Mouse (Mus musculus): Measurements from ENCODE around the gene Tmem108.

The Tmem108 gene

DNA sequence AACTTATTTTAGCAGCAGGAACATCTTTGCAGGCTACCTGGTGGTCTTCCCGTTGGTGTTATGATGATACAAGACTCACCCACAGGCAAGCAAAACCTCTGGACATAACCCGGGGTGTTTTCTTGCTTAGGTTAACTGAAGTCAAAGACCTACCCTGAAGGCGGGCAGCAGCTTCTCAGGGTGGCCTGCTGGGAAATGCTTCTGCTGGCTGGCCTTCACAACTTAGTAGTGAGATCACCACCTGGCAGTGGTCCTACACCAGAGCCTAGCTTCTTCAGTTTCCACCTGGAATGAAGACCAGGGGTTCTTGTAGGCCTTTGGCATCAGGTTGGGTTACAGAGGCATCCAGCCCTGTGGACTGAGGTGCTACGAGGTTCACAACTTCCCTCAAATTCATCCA, 169.7 kb downstream of the Tmem108 start:
- DNase-seq (ENCODE audit: extremely low read depth, low read depth): no peak

DNA sequence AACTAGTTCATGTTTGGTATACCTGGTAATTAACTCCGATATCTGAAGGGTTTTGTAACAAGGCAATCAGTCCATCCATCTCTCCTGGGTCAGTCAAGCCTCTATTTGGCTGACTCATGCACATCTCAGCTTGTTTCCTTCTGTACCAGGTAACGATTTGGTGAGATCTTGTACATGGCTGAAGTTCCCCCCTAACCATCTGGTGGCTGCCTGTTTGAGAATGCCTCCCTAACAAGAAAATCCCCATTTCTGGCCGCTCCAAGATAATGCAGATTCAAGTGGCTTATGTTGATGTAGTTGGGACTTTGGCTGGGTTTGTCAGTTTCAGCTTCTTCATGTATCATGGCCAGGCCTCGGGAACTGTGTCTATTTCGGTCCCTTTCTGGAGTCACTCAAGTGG, 170.8 kb downstream of the Tmem108 start:
- DNase-seq (ENCODE audit: extremely low read depth, low read depth): no peak

DNA sequence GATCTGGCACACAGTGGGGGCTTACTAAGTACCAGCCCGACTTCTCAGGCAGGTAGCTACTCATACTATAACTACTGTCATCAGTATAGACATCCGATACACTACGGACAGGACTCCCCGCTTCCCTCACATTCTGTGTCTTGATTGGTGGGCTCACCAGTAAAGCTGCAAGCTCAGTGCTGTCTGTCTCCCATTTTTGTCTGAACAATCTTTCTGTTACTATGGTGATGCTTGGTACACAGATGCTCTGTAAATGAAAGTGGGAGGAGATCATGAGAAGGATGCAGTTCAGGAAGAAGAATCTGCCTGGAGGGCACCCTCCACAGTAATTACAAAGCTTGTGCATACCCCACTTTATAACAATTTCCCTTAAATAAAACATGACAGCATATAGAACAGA, 176.8 kb downstream of the Tmem108 start:
- DNase-seq (ENCODE audit: extremely low read depth, low read depth): no peak

DNA sequence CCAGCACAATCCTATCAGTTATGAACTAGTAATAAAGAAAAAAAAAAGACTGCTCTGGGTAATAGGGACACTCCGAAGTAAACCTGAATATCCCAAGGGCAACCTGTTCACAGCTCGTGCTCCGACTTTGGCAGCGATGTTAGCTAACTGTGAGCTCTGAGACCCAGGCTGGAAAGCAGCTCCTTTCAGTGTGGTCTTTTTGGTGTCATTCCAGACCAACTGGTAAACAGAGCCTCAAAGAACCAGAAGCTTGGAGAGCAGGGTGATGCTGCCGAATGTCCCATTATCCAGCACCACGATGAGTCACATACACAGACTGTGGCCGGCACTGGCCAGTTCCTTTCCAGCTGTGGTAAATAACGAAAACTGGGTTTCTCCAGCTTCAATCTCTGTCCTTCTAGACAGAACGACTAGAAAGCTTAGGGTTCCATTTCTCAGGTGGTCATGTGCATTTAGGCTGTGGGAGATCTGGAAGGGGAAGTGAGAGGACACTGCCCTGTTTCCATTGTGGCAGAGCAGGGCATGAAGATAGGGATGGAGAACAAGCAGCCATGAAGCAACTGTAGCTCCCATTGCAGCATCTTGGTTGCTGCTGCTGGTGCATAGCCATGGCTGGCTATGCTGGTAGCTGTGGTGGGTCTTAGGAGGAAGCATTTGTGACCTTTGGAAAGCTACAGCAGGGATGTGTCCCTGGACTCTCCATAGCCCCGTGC, 179.2 kb downstream of the Tmem108 start:
- no peak for DNase-seq (ENCODE audit: extremely low read depth, low read depth)

DNA sequence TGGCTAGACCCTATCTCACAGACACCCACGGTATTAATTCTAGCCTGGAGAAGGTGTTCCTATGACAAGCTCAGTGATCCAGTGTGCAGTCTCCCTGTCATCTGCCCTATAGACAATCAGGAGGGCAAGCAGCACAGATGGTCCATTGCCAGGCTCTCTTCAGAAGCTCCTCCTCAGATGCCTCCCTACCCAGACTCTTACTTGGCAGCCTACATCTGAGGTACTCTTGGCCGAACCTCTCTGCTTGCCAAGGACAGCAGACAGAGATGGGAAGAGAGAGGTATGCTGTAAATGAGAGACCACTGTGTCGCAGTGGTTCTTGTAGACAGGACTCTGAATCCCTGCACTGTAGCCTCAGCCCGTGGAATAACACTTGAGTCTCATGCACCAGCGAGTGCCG, 181.0 kb downstream of the Tmem108 start:
- no peak for DNase-seq (ENCODE audit: extremely low read depth, low read depth)

DNA sequence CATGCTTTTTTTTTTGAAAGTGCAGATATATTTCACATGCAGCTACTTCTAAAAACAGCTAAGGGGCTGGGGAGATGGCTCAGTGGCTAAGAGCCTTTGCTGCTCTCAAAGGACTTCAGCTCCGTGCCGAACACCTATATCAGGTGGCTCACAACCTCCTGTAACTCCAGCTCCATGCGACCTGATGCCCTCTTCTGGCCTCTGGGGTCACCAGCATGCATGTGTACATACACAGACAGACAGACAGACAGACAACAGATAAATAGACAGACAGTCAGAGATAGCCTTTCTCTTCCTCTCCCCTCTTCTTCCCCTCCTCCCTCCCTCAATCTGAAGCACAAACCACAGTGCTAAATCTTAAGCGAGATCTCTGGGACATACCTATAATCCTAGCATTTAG, 181.5 kb downstream of the Tmem108 start:
- no peak for DNase-seq (ENCODE audit: extremely low read depth, low read depth)

DNA sequence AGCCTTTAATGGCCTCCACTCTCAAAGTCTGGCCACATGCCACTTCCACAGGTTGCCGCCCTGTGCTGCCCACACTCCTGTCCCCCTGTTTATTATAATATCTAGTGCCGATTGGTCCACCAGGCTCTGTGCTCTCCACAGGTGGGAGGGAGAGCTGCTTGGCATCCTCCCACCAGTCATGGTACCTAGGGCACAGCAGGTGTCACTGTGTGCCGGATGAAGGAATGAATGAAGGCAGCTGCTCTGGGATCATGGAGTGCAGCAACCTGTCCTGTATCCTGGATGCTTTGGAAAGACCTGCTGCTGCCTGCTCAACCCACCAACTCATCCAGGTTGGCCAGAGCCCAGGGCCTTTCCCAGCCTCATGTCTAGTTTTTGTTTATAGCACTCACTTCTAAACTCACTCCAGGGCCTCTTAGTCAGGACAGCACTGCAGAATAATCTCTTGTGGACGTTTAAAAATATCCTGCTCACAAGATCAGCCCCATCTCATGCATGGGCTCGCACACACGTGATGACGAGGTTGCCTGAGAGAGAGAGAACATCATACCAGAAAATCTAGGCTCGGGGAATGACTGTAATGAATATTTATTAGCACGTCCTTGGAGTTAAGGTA, 182.1 kb downstream of the Tmem108 start:
- DNase-seq (ENCODE audit: extremely low read depth, low read depth): no peak

DNA sequence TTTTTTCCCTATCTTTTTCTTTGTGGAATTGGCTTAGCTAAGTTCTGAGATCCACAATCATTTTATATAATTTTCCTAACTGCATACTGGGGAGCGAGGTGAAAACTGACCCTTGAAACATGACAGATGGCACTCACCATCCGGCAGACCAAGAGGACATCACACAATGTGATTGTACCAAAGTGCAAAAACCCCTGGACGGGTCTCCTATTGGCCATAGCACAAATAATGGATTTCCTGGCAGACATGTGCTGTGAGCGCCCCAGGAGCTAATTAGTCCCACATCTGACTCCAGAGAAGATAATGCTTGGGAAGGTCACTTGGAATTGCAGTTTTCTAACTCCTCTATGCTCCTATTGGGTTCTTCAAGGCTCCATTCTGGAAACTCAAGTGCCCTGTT, 183.9 kb downstream of the Tmem108 start:
- DNase-seq (ENCODE audit: extremely low read depth, low read depth): no peak

DNA sequence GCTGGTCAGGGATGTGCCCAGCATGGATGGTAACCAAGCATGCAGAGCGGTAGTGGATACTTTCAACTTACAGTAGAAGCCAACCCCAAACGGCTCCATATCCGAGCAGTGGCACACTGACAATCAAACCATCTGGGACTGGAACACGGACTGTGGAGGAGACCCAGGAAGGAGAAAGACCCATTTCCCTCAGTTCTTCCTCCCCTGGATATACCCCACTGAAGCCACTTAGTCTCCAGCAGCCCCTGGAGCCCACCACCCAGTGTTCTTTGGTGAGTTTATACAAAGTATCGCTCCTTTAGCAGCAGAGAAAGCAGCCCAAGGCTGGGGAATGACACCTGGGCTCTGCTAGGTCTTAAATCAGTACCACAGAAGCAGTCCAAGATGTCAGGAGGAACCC, 184.5 kb downstream of the Tmem108 start:
- DNase-seq (ENCODE audit: extremely low read depth, low read depth): no peak

DNA sequence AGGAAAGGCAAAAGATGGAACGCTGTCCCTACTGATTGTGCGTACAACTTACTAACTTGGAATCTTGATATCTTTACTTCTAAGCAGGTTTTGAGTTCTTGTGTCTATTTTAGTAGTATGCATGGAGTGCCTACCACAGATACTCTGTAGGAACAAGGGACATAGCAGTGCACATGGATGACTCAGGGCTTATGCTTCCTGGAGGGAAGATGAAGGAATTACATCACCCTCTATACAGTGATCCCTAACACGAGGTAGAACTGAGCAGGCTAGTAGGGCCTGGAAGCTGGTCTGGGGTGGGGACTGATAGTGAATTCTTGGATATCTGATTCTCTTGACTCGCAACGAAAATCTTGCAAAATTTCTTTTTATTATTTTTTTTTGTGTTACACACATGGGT, 185.7 kb downstream of the Tmem108 start:
- DNase-seq (ENCODE audit: extremely low read depth, low read depth): no peak

DNA sequence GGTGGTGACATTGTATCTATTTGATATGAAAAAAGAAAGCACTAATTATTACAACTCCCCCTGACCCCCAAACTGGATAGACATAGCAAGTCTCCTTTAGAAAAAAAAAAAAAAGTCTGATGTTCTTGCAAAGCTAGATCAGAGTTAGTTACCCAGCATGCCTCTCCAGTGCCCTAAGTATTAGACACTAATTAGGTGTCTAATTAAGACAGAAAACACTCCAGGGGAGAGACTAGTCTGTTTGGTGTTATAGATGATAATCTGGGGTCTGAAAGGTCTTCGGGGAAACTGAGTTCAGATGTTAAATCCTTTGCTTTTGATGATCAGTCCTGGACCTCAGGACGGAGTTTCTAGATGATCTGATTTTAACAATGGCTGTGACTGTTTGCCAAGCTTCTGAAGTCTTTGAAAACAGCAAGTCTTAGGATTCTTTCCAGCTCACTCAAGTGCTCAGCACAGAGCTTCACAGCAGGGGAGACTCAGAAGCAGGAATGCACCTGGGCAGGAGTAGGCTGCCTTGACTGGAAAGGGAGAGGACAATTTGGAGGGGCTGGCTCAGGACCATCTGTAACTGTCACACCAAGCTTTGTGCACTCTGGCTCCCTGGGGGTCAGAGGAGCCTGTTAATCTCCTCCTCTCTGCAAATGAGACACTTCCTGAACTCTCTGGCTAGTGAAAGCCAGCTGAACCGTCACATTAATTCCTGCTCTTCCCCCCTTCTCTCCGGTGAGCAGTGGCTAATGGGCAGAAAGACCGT, 187.5 kb downstream of the Tmem108 start:
- no peak for DNase-seq (ENCODE audit: extremely low read depth, low read depth)

DNA sequence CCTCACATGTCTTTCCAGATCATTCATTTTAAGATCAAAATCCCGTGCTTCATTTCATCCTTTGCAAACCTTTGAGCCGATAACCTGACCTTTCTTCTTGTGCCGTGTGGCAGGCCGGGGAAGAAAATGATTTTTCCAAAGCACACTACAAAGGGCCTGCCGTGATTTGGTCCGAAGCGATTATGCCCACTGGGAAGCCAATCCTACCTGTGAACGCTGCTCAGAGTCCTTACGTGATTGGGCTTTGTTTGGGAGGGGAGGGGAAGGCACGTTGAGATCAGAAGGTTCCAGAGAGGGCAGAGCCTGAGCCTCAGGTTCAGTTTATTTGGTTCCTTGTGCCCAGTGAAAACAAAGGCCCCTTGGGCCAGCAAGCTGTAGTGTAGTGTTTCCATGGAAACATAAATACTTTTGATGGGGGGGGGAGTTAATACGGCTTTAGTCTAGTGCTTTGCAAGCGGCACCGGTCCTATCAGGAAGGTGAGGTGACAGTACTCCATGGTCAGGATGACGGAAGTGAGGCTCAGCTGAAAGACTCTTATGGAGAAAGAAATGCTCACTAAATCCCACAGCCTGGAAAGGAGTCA, 191.4 kb downstream of the Tmem108 start:
- no peak for DNase-seq (ENCODE audit: extremely low read depth, low read depth)

DNA sequence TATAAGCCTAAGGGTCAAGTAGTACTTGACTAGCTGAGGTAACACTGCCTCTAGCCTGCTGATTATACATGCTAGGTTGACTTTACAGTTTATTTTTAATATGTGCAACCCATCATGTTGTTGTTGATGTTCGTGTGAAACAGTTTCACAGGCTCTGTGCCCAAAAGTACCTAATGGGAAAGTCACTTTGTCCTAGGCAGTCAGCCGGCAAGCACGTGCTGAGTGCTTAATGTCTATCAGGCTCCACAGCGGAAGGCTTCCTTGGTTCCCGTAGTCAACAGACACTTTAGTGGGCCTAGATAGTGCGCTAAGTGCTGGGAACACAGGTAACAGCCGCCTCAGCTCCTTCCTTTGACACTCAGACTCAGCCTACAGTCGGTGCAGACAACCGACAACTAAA, 192.7 kb downstream of the Tmem108 start:
- no peak for DNase-seq (ENCODE audit: extremely low read depth, low read depth)

DNA sequence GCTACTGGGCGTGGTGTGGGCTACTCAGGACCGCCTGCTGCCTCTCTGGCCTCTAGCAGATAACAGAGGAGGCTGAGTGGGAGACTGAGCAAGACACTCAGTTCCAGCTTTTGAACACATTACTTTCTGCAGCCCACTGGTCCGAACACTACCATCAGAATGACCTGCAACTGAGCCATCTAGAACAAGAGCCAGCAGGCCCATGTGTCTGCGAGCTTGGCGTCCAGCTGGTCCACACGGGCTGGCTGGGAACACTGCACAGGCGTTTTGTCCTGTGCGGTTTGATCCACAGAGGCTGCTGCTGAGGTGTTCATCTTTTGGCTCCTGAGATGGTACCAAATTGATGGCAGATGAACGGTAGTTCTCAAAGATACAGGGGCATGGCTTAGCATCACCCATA, 196.5 kb downstream of the Tmem108 start:
- no peak for DNase-seq (ENCODE audit: extremely low read depth, low read depth)

DNA sequence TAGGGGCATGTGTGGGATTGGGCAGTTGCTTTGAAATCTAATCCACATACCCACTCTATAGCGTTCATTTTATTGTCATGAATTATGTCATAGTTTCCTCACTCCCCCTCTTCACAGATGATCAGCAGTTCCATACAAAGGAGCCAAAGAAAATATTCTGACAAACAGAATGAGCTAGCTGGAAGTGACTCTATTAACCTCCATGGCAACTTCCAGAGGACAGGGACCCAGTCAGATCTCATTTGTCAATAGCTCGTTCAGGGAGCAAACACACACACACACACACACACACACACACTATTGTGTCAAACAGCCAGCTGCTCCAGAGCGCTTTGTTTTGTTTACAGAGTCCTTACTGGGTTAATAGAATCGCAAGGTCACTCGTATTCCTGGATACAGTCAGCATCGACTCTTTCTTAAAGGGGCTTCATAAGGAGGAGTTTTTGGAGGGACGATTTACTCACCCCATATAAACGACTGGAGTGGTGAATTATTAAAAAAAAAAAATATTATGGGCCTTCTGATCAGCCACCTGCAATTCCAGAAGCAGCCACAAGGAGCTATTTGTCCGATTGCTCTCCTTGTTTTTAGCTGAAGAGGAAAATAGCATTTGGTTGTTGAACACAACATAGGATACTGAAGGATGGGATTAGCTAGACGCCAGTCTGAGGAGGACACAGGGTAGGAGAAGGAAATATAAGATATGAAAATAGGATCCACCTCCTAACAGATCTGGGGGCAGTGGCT, 197.6 kb downstream of the Tmem108 start:
- no peak for DNase-seq (ENCODE audit: extremely low read depth, low read depth)

DNA sequence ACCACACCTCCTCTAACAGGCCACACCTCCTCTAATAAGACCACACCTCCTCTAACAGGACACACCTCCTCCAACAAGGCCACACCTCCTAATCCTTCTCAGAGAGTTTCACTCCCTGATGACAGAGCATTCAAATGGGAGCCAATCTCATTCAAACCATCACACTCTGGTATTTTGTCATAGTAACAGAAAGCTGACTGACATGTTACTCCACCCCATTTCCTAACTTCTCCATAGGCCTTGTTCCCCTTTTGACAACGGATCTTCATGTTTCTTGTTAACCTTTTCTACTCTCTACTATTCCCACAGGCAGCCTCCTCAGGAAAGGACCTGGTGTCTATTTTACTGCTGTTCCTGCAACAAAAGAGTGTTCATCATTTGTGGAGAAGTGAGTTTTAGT, 199.6 kb downstream of the Tmem108 start:
- DNase-seq (ENCODE audit: extremely low read depth, low read depth): no peak

DNA sequence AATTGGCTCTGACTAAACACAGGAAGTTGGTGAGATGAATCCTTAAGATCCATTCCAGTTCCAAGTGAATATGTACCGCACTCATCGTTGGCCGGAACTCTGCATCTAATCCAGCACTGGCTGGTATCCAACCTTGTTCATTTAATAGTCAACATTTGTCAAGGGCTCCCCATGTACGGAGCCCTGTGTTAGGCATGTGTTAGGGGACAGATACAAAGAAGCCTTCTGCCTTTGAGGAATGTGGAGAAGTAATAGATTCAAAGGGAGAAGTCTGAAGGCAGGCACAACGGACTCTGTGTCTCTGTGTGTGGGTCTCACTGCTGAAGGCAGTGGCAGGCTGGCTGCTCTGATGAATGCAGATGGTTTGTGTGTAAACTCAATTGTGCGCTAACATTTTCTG, 202.9 kb downstream of the Tmem108 start:
- DNase-seq (ENCODE audit: extremely low read depth, low read depth): no peak

DNA sequence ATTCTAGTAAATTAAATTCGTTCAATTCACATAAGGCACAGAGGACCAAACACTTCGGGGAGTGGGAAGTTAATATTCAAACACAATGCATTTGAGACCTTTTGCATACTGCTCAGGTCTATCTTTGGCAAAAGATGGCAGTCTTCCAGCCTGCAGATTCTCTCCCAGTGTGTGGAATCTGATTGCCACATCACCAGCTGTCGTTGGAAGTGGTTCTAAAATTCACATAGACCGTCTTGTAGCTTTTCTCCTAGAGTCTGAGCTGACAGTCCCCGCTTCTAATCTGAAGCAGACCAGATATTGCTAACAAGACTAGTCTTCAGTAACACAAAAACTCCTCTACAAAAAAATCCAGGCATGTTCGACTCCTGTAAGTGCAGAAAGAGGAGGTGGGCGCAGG, 203.4 kb downstream of the Tmem108 start:
- no peak for DNase-seq (ENCODE audit: extremely low read depth, low read depth)

DNA sequence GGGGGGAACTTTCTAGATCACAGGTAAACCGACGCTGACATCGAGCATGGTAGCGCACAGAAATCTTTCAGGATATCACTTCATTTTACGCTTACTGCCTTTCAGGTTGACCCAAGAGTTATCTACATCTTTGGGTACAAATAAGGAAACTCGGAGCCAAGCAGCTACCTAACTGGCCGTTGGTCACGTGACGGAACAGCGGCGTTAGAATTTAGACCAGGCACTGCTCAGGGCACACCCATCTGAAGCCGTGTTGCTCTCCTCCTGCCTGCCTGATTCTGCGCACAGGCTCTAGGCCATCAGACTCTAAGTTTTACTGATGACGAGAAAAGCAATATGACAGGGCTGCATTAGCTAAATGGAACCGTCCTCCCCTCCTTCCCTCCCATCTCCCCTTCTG, 204.6 kb downstream of the Tmem108 start:
- DNase-seq (ENCODE audit: extremely low read depth, low read depth): no peak

DNA sequence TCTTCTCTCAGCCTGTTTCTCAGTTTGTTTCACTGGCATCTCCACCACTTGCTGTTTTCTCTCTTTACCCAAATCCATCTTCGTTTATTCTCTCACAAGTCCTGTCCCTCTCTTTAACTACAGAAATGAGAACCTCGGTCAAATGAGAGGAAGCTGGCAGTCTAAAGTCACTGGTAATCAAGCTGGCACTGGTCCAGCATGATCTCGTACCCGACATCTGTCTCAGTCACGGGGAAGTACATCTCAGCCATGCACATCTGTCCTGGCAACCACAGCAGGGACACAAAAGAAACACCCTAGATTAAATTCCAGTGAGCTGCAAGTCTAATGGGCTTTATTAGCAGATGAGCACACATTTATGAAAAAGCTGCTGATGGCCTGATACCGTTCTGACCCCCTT, 206.3 kb downstream of the Tmem108 start:
- no peak for DNase-seq (ENCODE audit: extremely low read depth, low read depth)

DNA sequence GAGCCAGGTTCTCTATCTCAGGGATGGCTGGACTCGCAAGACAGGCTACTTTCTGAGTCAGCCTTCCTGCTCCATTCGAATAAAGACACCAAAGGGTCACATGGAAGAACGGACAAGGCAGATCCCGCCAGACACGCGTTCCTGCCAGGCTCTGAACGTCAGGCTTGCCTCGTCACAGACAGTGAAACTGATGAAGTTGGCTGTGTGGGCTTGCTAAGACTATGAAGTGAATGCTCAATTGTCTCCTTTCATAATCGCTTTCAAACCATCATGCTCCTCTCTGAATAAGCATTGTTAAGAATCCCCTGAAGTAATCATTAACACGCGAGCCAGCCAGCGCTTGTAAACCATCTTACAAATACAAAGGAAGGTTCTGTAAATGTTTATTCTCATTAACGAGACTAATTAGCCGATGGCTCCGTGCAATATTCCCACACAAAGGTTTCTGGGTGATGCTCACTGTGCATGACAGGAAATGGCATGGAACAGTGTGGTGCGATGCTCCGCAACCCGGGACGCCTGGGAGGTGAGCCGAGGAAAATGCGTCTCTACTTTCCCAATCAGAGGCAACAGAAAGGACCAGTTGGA, 210.9 kb downstream of the Tmem108 start:
- DNase-seq (ENCODE audit: extremely low read depth, low read depth): no peak

All from MEL-GATA-1-ER (cell line).